Mouse (Mus musculus): Measurements from ENCODE around the gene Casq1. TPM values are rescaled to one million over a fixed set of nuclear protein-coding genes. Genes with fewer than 3 reads are reported as not detected.
"Not testable (repeated sequence)": the region's sequence is repeated elsewhere in the genome, so short reads cannot be mapped to it uniquely, and the experiment has no call there.

Casq1 gene
- polyA plus RNA-seq (2012; ENCODE audit: insufficient read depth, insufficient read length, low replicate concordance, missing spikeins), result not detected in 2 replicates

GRCm38 (mm10) chr1:172219451-172220406 is at the start of gene Casq1:
Casq1 (minus strand) TSS chr1:172219868.
- Histone ChIP-seq H3K27ac (ENCODE audit: insufficient read depth, low read depth, low read length) (no peak within 1 kb of the TSS), H3K4me3 (ENCODE audit: insufficient read depth, low read depth, low read length) (no peak within 1 kb of the TSS), H3K4me1 (ENCODE audit: control insufficient read depth, insufficient read depth, low read length) (peaks cover 11% of the 10 kb centered on the region)
- 84% methylated on average over 19 of the region's 19 CpGs for WGBS
- TF ChIP-seq POLR2A (IDR thresholded peaks at IDR 0.05; ENCODE audit: insufficient read depth, low read depth, low read length) (no peak), CTCF (IDR thresholded peaks at IDR 0.05; ENCODE audit: insufficient read depth, low read depth, low read length) (no peak)

- 51% methylated on average over 8 of the region's 8 CpGs for WGBS
- no peak within 1 kb of the TSS for H3K4me3 ChIP-seq (ENCODE audit: insufficient read depth, low read depth, low read length)
- no peaks in the 10 kb centered on the region for H3K4me1 ChIP-seq (ENCODE audit: control insufficient read depth, insufficient read depth, low read length)
- no peak within 1 kb of the TSS for H3K27ac ChIP-seq (ENCODE audit: insufficient read depth, low read depth, low read length)
- no peak for TF ChIP-seq POLR2A (IDR thresholded peaks at IDR 0.05; ENCODE audit: insufficient read depth, low read depth, low read length)
- TF ChIP-seq CTCF (IDR thresholded peaks at IDR 0.05; ENCODE audit: insufficient read depth, low read depth, low read length), result no peak
These were observed 41.9 kb upstream of the Casq1 start, which contains the start of gene Igsf8 for GRCm38 (mm10) chr1:172261477-172262078. Igsf8 (plus strand) TSS chr1:172261641.

- TF ChIP-seq POLR2A (IDR thresholded peaks at IDR 0.05; ENCODE audit: insufficient read depth, low read depth, low read length), result no peak
- TF ChIP-seq CTCF (IDR thresholded peaks at IDR 0.05; ENCODE audit: insufficient read depth, low read depth, low read length), result no peak
- no peak within 1 kb of the TSS for H3K27ac ChIP-seq (ENCODE audit: insufficient read depth, low read depth, low read length)
- 95% methylated on average over 6 of the region's 6 CpGs for WGBS
- H3K4me1 ChIP-seq (ENCODE audit: control insufficient read depth, insufficient read depth, low read length), result no peaks in the 10 kb centered on the region
- H3K4me3 ChIP-seq (ENCODE audit: insufficient read depth, low read depth, low read length), result no peak within 1 kb of the TSS
These were observed 38.6 kb upstream of the Casq1 start, which contains the start of gene Atp1a4 for GRCm38 (mm10) chr1:172258314-172258713. Atp1a4 (minus strand) TSS chr1:172258414.

GRCm38 (mm10) chr1:172247679-172248078 is 28.0 kb upstream of the Casq1 start:
- TF ChIP-seq CTCF (IDR thresholded peaks at IDR 0.05; ENCODE audit: insufficient read depth, low read depth, low read length) (0 out of 2 replicates have a peak, but pooled peaks have one; percentile 18), POLR2A (IDR thresholded peaks at IDR 0.05; ENCODE audit: insufficient read depth, low read depth, low read length) (no peak)
- H3K4me3 ChIP-seq (ENCODE audit: insufficient read depth, low read depth, low read length), result no peak overlapping the region
- WGBS, result 45% methylated on average over 2 of the region's 2 CpGs

GRCm38 (mm10) chr1:172247216-172247615 is 27.5 kb upstream of the Casq1 start:
- H3K4me1 ChIP-seq (ENCODE audit: control insufficient read depth, insufficient read depth, low read length), result 0 out of 2 replicates have a peak, but pooled peaks cover 2% of the 10 kb centered on the region
- no peak overlapping the region for H3K27ac ChIP-seq (ENCODE audit: insufficient read depth, low read depth, low read length)
- 71% methylated on average over 4 of the region's 4 CpGs for WGBS
- no peak for TF ChIP-seq CTCF (IDR thresholded peaks at IDR 0.05; ENCODE audit: insufficient read depth, low read depth, low read length)
- TF ChIP-seq POLR2A (IDR thresholded peaks at IDR 0.05; ENCODE audit: insufficient read depth, low read depth, low read length), result no peak
- no peak overlapping the region for H3K4me3 ChIP-seq (ENCODE audit: insufficient read depth, low read depth, low read length)

More at GRCm38 (mm10) chr1:172247679-172248078, 28.0 kb upstream of the Casq1 start:
- Histone ChIP-seq H3K4me1 (ENCODE audit: control insufficient read depth, insufficient read depth, low read length) (0 out of 2 replicates have a peak, but pooled peaks cover 2% of the 10 kb centered on the region), H3K27ac (ENCODE audit: insufficient read depth, low read depth, low read length) (no peak overlapping the region)

GRCm38 (mm10) chr1:172244645-172245044 is 25.0 kb upstream of the Casq1 start:
- not testable (repeated sequence) for H3K27ac ChIP-seq (ENCODE audit: insufficient read depth, low read depth, low read length); H3K4me1 ChIP-seq (ENCODE audit: control insufficient read depth, insufficient read depth, low read length); H3K4me3 ChIP-seq (ENCODE audit: insufficient read depth, low read depth, low read length)
- 78% methylated on average over 23 of the region's 23 CpGs for WGBS

GRCm38 (mm10) chr1:172243547-172244205 is 24.0 kb upstream of the Casq1 start:
- 0 out of 2 replicates have a peak, but pooled peaks cover 2% of the 10 kb centered on the region for H3K4me1 ChIP-seq (ENCODE audit: control insufficient read depth, insufficient read depth, low read length)
- WGBS, result 46% methylated on average over 16 of the region's 16 CpGs
- no peak overlapping the region for H3K4me3 ChIP-seq (ENCODE audit: insufficient read depth, low read depth, low read length)
- TF ChIP-seq CTCF (IDR thresholded peaks at IDR 0.05; ENCODE audit: insufficient read depth, low read depth, low read length) (no peak), POLR2A (IDR thresholded peaks at IDR 0.05; ENCODE audit: insufficient read depth, low read depth, low read length) (no peak)
- no peak overlapping the region for H3K27ac ChIP-seq (ENCODE audit: insufficient read depth, low read depth, low read length)

- TF ChIP-seq POLR2A (IDR thresholded peaks at IDR 0.05; ENCODE audit: insufficient read depth, low read depth, low read length), result no peak
- WGBS, result 39% methylated on average over 2 of the region's 2 CpGs
- no peak overlapping the region for H3K27ac ChIP-seq (ENCODE audit: insufficient read depth, low read depth, low read length)
These were observed 22.7 kb upstream of the Casq1 start for GRCm38 (mm10) chr1:172242401-172242800.

More at GRCm38 (mm10) chr1:172242401-172242800, 22.7 kb upstream of the Casq1 start:
- 0 out of 2 replicates have a peak, but pooled peaks cover 2% of the 10 kb centered on the region for H3K4me1 ChIP-seq (ENCODE audit: control insufficient read depth, insufficient read depth, low read length)
- no peak overlapping the region for H3K4me3 ChIP-seq (ENCODE audit: insufficient read depth, low read depth, low read length)
